Mouse (Mus musculus): ENCODE measurements around the gene Gsc. TPM values are rescaled to one million over a fixed set of nuclear protein-coding genes. Genes with fewer than 3 reads are reported as not detected.

Gene Gsc
- total and polyA plus RNA-seq, 2 experiments from 2014 or later: 1.4 TPM; not detected in 1

DNA sequence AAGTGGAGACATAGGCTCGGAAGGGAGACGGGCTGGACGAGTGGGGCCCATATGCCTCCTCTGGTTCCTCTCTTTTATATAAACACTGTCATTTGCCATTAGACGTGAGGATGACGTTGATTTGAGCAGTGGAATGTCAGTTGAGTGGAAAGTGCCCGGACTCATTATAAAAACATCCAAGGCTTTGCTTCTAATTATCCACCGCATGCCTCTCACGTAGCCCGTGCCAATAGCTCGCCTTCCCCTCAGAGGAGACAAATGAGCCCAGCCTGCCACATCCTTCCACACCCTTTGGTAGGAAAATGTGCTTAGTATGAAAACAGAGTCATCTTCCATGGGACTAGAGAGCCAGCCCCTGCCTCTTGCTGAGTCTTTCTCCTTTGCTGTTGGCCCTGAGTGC lies 41.8 kb downstream of the Gsc start:
- 52% methylated on average over 10 of the region's 10 CpGs for WGBS
- Histone ChIP-seq H3K9me3 (ENCODE audit: low read length) (no peaks in the 10 kb centered on the region), H3K36me3 (ENCODE audit: insufficient read depth, low read length) (no peaks in the 10 kb centered on the region), H3K4me2 (ENCODE audit: low read depth, low read length, poor library complexity, severe bottlenecking) (no peak overlapping the region), H3K4me3 (ENCODE audit: low read depth, low read length) (no peak overlapping the region), H3K9ac (replicated peaks; ENCODE audit: low read length, poor library complexity, severe bottlenecking) (no peak overlapping the region), H3K27ac (ENCODE audit: low read depth, low read length) (no peak overlapping the region), H3K4me1 (ENCODE audit: insufficient read depth, low read length) (no peaks in the 10 kb centered on the region), H3K27me3 (ENCODE audit: insufficient read depth, low read length) (no peaks in the 10 kb centered on the region)
- DNase-seq (ENCODE audit: low spot score) (no peak), ATAC-seq (ENCODE audit: low FRiP score) (no peak)
- TF ChIP-seq CTCF (IDR thresholded peaks at IDR 0.05): no peak

DNA sequence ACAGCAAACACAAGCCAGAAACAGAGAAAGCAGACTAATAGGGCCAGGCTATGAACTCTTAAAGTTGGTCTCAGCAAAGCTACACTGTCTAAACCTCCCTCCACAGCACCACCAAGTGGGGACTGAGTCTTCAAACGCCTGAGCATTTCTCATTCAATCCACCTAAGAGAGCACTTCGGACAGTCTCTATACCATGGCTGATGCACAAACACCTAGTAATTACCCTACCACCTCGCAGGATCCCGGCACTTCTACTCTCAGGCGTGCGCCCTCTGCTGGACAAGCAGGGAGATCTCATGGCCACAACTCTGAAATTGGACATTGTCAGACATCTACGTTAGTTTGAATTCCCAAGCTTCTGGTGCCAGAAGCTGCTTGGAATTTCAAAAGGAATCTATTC lies 46.2 kb downstream of the Gsc start:
- ATAC-seq (ENCODE audit: low FRiP score): peak; percentile 64; the same call in 1 of the 2 replicates
- WGBS: 3% methylated on average over 7 of the region's 7 CpGs

DNA sequence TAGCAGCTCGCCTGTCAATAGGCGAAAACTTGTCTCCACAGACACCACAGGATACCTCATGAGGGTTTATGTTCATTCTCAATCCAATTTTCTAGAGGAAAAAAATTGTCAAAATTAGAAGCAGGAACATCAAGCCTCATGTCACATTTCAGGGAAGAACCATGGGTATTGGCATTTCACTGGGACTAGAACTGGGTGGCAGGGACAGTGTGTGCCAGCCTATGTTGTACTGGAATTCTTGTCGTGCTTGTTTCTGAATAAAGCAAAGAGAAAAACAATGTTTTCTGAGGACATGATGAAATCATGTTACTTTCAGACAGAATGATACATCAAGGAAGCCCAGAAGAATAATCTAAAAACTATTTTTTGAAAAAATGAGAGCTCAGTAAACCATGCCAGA lies 47.5 kb downstream of the Gsc start:
- Histone ChIP-seq H3K9me3 (ENCODE audit: low read length) (no peaks in the 10 kb centered on the region), H3K36me3 (ENCODE audit: insufficient read depth, low read length) (no peaks in the 10 kb centered on the region), H3K9ac (replicated peaks; ENCODE audit: low read length, poor library complexity, severe bottlenecking) (no peak overlapping the region), H3K4me1 (ENCODE audit: insufficient read depth, low read length) (no peaks in the 10 kb centered on the region), H3K4me2 (ENCODE audit: low read depth, low read length, poor library complexity, severe bottlenecking) (no peak overlapping the region), H3K27me3 (ENCODE audit: insufficient read depth, low read length) (no peaks in the 10 kb centered on the region), H3K27ac (ENCODE audit: low read depth, low read length) (no peak overlapping the region), H3K4me3 (ENCODE audit: low read depth, low read length) (no peak overlapping the region)
- DNase-seq (ENCODE audit: low spot score): no peak
- no peak for TF ChIP-seq CTCF (IDR thresholded peaks at IDR 0.05)
- 83% methylated on average over 3 of the region's 3 CpGs for WGBS
- ATAC-seq (ENCODE audit: low FRiP score): no peak

More for the DNA sequence above, 46.2 kb downstream of the Gsc start:
- H3K4me2 ChIP-seq (ENCODE audit: low read depth, low read length, poor library complexity, severe bottlenecking): no peak overlapping the region
- no peaks in the 10 kb centered on the region for H3K27me3 ChIP-seq (ENCODE audit: insufficient read depth, low read length)
- no peak overlapping the region for H3K27ac ChIP-seq (ENCODE audit: low read depth, low read length)
- no peaks in the 10 kb centered on the region for H3K36me3 ChIP-seq (ENCODE audit: insufficient read depth, low read length)
- no peaks in the 10 kb centered on the region for H3K4me1 ChIP-seq (ENCODE audit: insufficient read depth, low read length)
- peak; percentile 80 for TF ChIP-seq CTCF (IDR thresholded peaks at IDR 0.05)
- H3K9ac ChIP-seq (replicated peaks; ENCODE audit: low read length, poor library complexity, severe bottlenecking): no peak overlapping the region
- no peaks in the 10 kb centered on the region for H3K9me3 ChIP-seq (ENCODE audit: low read length)
- no peak overlapping the region for H3K4me3 ChIP-seq (ENCODE audit: low read depth, low read length)
- peak; percentile 71 for DNase-seq (ENCODE audit: low spot score)

DNA sequence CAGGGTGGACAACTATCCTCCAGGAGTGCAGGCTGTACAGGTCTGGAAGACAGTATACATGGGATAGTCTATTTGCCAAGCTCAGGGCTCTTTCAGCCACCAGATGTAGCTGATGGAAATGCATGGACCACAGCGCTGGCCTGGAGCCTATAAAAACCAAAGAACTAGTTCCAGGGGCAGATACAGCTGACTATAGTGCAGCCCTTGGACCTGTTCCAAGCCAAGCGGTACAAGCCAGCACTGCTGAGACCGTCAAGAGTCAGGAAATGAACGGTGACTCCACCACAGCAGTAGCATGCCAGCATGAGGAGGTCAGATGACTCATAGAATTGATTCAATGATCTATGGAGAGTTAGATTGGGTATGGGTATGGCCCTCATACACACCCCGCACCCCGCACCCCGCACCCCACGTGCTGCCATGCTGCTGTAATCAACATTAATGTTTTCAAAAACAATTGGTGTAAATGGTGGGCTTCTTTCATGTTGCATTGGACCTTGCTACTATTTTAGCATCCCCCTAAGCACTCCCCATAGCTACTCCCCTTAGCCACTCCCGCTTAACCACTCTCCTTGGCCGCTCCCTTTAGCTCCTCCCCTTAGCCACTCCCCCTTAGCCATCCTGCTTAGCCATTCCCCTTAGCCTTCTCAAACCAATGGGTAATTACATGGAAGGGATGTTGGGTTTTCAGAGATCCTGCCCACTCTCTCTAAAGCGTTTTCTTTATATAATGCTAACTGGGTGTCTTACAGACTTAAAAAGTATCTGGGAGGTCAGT lies 50.3 kb downstream of the Gsc start:
- 74% methylated on average over 11 of the region's 11 CpGs for WGBS
- Histone ChIP-seq H3K4me3 (ENCODE audit: low read depth, low read length) (no peak overlapping the region), H3K4me1 (ENCODE audit: insufficient read depth, low read length) (no peaks in the 10 kb centered on the region), H3K27ac (ENCODE audit: low read depth, low read length) (no peak overlapping the region), H3K4me2 (ENCODE audit: low read depth, low read length, poor library complexity, severe bottlenecking) (no peak overlapping the region), H3K27me3 (ENCODE audit: insufficient read depth, low read length) (no peaks in the 10 kb centered on the region), H3K9me3 (ENCODE audit: low read length) (no peaks in the 10 kb centered on the region), H3K36me3 (ENCODE audit: insufficient read depth, low read length) (no peaks in the 10 kb centered on the region), H3K9ac (replicated peaks; ENCODE audit: low read length, poor library complexity, severe bottlenecking) (no peak overlapping the region)
- no peak for TF ChIP-seq CTCF (IDR thresholded peaks at IDR 0.05)
- ATAC-seq (ENCODE audit: low FRiP score) (no peak), DNase-seq (ENCODE audit: low spot score) (no peak)

Other genes starting within 250 kb of the Gsc start
- gene Serpina3g, start 237.1 kb downstream of the Gsc start, total RNA-seq (2014; rRNA removed): 0.77 and 1.2 TPM in 2 replicates
- 0.83 and 1.4 TPM in 2 replicates for gene Serpina3g, start 237.1 kb downstream of the Gsc start, polyA plus RNA-seq (2015; fragmentation: Nextera tagmentation; extraction: Ambion mirVana)
- 0.49 TPM in 1 of 2 replicates, not detected in the other for gene Serpina3i, start 210.2 kb downstream of the Gsc start, total RNA-seq (2014; rRNA removed)
- gene Serpina3i, start 210.2 kb downstream of the Gsc start, polyA plus RNA-seq (2015; fragmentation: Nextera tagmentation; extraction: Ambion mirVana): not detected in 2 replicates
- gene Serpina3j, start 158.8 kb downstream of the Gsc start, total RNA-seq (2014; rRNA removed): not detected in 2 replicates
- gene Serpina3j, start 158.8 kb downstream of the Gsc start, polyA plus RNA-seq (2015; fragmentation: Nextera tagmentation; extraction: Ambion mirVana): not detected in 2 replicates
- gene Serpina3k, start 134.8 kb downstream of the Gsc start, total RNA-seq (2014; rRNA removed): not detected in 2 replicates
- not detected in 2 replicates for gene Serpina3k, start 134.8 kb downstream of the Gsc start, polyA plus RNA-seq (2015; fragmentation: Nextera tagmentation; extraction: Ambion mirVana)
- gene Serpina3m, start 134.8 kb downstream of the Gsc start, total RNA-seq (2014; rRNA removed): not detected in 2 replicates
- gene Serpina3m, start 134.8 kb downstream of the Gsc start, polyA plus RNA-seq (2015; fragmentation: Nextera tagmentation; extraction: Ambion mirVana): not detected in 2 replicates
- 5.2 and 8.9 TPM in 2 replicates for gene Serpina3n, start 66.6 kb downstream of the Gsc start, total RNA-seq (2014; rRNA removed)
- gene Serpina3n, start 66.6 kb downstream of the Gsc start, polyA plus RNA-seq (2015; fragmentation: Nextera tagmentation; extraction: Ambion mirVana): 4.7 and 5.8 TPM in 2 replicates